Mouse (Mus musculus) kidney, adult 2 months (tissue): Measurements from ENCODE around the gene Prr19. TPM values are rescaled to one million over a fixed set of nuclear protein-coding genes. Genes with fewer than 3 reads are reported as not detected.

ENCODE experiments used
- DNase-seq: peaks from one replicate; pipeline ENCODE4 v3.0.0; 2021
- H3K27ac ChIP-seq: fragments of 200-500 bp; 2 replicates; pipeline ENCODE4 v1.5.1; 2012; ENCODE audit warnings: low read depth, low read length, control low read depth, inconsistent platforms; ENCODE audit not compliant: insufficient read depth
- H3K27me3 ChIP-seq: fragments of 200-500 bp; replicated peaks from 2 replicates; pipeline ENCODE4 v1.6.1; 2012; ENCODE audit warnings: mild to moderate bottlenecking, moderate library complexity, low read length, inconsistent platforms; ENCODE audit not compliant: control insufficient read depth, insufficient read depth
- H3K36me3 ChIP-seq: fragments of 200-500 bp; 2 replicates; pipeline ENCODE4 v1.6.1; 2012; ENCODE audit warnings: mild to moderate bottlenecking, moderate library complexity, low read length, inconsistent platforms; ENCODE audit not compliant: control insufficient read depth, insufficient read depth
- H3K4me1 ChIP-seq: fragments of 200-500 bp; 2 replicates; pipeline ENCODE4 v1.6.1; 2011; ENCODE audit warnings: low read length; ENCODE audit not compliant: control insufficient read depth, insufficient read depth
- H3K4me3 ChIP-seq: fragments of 200-500 bp; 2 replicates; pipeline ENCODE4 v1.5.1; 2011; ENCODE audit warnings: mild to moderate bottlenecking, low read depth, low read length, control low read depth; ENCODE audit not compliant: insufficient read depth
- CTCF ChIP-seq: fragments of 200-500 bp; conservative IDR thresholded peaks from 2 replicates; pipeline ENCODE4 v1.5.1; 2011; ENCODE audit warnings: low read depth, mild to moderate bottlenecking, control low read depth, low read length, moderate library complexity, mixed read lengths; ENCODE audit not compliant: insufficient read depth, insufficient read length
- POLR2A ChIP-seq: fragments of 200-500 bp; IDR thresholded peaks from one replicate; pipeline ENCODE4 v1.6.1; 2011; ENCODE audit warnings: low read depth, low read length, control low read depth
- WGBS: fragments of 180-500 bp; shearing (Covaris S2); methylation state at CpG from one replicate; pipeline ENCODE4 v1.1.7; 2018; 5-methylcytosine and 5-hydroxymethylcytosine counted together
- polyA plus RNA-seq: library from polyadenylated mRNA; depleted of rRNA; stranded (reverse); fragments of >200 nt; gene quantifications from 2 replicates; pipeline ENCODE4 v1.2.3, GENCODE M21; 2012

The Prr19 gene
- polyA plus RNA-seq, 1 experiment: 0.08 TPM

DNA sequence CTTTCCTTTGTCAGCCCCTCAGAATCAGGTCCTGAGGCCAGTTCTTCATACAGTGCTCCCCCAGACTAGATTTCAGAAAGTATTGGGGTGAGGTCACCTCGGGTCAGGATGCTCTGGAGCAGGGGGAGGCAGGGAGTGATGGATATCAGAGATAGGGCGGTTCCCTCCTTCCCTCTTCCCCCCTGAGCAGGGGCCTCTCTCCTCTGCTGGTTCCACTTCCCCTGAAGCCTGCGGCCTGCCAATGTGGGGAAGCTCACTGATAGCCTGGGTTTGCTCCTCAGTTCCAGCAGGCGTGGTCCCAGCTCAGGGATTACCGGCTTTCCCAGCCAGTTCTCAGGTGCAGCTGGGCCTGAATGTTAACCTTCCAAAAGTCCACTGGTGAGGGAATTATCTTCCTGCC, 17.6 kb upstream of the Prr19 start:
- TF ChIP-seq POLR2A (no peak), CTCF (no peak)
- H3K4me3 ChIP-seq: no peak overlapping the region
- WGBS: 53% methylated on average over 5 of the region's 5 CpGs
- no peak overlapping the region for H3K27ac ChIP-seq
- H3K4me1 ChIP-seq: peaks cover 20% of the 10 kb centered on the region
- no peaks in the 10 kb centered on the region for H3K27me3 ChIP-seq
- H3K36me3 ChIP-seq: no peaks in the 10 kb centered on the region; the same call in 1 of the 2 replicates
- DNase-seq: no peak

DNA sequence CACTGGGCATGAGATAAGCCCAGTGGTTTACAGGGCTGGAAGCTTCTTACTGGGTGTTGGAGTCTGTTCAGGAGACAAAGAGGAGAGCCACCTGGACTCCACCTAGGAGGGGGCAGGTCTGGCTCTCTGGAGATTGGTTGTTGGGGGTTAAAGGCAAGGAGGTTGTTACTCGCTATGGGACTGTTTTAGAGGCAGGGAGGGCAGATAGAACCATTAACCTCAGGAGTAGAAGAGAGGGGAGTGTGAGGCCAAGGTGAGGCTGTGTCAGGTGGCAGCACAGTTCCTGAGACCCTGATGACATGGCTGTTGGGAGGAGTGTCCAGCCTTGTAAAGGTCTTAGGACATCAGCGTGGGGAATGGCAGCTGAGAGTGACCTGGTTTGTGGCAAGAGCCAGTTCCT, 17.0 kb upstream of the Prr19 start:
- no peak overlapping the region for H3K27ac ChIP-seq
- H3K27me3 ChIP-seq: no peaks in the 10 kb centered on the region
- TF ChIP-seq POLR2A: no peak
- no peak for TF ChIP-seq CTCF
- H3K4me3 ChIP-seq: no peak overlapping the region
- peaks cover 20% of the 10 kb centered on the region for H3K4me1 ChIP-seq
- no peak for DNase-seq
- 63% methylated on average over 2 of the region's 2 CpGs for WGBS
- no peaks in the 10 kb centered on the region; the same call in 1 of the 2 replicates for H3K36me3 ChIP-seq

DNA sequence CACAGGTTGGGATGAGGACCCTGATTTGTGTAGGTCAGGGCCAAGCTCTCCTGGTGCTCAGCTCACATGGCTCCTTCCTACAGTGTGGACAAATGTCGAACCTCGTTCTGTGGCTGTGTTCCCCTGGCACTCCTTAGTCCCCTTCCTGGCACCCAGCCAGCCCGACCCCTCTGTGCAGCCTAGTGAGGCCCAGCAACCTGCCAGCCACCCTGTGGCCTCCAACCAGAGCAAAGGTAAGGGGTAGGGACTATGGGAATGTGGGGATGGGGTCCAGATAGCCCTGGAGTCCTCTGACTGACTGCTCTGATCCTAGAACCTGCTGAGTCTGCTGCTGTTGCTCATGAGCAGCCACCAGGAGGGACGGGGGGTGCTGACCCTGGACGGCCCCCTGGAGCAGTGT, 16.4 kb upstream of the Prr19 start:
- Histone ChIP-seq H3K27ac (no peak overlapping the region), H3K4me3 (no peak overlapping the region), H3K4me1 (peaks cover 20% of the 10 kb centered on the region), H3K36me3 (no peaks in the 10 kb centered on the region; the same call in 1 of the 2 replicates), H3K27me3 (no peaks in the 10 kb centered on the region)
- WGBS: 53% methylated on average over 5 of the region's 5 CpGs
- DNase-seq: no peak
- TF ChIP-seq CTCF: no peak
- TF ChIP-seq POLR2A: no peak

DNA sequence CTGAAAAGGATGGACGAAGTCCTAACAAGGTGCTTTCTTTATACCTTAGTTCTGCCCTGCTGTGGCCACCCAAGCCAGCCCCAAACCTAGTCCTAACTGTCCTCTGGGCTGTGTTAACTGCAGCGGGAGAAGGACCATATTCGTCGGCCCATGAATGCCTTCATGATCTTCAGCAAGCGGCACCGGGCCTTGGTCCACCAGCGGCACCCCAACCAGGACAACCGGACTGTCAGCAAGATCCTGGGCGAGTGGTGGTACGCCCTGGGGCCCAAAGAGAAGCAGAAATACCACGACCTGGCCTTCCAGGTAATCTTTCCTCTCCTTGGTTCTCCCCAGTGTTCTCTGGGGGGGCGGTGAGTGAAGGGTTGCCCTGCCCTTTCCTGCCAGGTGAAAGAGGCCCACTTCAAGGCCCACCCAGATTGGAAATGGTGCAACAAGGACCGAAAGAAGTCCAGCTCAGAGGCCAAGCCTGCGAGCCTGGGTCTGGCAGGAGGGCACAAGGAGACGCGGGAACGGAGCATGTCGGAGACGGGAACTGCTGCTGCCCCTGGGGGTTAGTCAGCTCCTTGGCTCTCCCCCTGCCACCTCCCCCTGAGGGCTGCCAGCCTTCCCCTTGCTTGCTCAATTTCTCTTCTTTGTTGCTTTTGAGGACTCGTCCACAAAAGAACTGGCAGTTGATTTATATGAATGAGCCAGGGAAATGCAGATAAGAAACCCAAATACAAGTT, 15.5 kb upstream of the Prr19 start:
- Histone ChIP-seq H3K27ac (no peak overlapping the region), H3K27me3 (no peaks in the 10 kb centered on the region), H3K4me3 (no peak overlapping the region), H3K36me3 (no peaks in the 10 kb centered on the region; the same call in 1 of the 2 replicates), H3K4me1 (peaks cover 15% of the 10 kb centered on the region)
- TF ChIP-seq POLR2A (no peak), CTCF (no peak)
- DNase-seq: no peak
- WGBS: 92% methylated on average over 20 of the region's 20 CpGs

DNA sequence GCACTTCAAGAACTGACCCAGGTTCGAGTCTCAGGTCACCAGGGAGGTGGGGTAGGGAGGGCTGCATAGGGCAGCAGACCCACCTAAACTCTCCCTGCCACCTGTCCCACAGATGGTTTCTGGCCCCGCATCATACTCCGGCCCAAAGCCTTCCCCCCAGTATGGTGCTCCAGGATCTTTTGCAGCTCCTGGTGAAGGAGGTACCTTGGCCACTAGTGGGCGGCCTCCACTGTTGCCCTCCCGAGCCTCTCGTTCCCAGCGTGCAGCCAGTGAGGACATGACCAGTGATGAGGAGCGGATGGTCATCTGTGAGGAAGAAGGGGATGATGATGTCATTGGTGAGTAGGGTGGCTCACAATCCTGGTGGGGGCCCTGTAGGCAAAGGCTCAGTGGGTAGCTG, 14.2 kb upstream of the Prr19 start:
- no peaks in the 10 kb centered on the region; the same call in 1 of the 2 replicates for H3K36me3 ChIP-seq

DNA sequence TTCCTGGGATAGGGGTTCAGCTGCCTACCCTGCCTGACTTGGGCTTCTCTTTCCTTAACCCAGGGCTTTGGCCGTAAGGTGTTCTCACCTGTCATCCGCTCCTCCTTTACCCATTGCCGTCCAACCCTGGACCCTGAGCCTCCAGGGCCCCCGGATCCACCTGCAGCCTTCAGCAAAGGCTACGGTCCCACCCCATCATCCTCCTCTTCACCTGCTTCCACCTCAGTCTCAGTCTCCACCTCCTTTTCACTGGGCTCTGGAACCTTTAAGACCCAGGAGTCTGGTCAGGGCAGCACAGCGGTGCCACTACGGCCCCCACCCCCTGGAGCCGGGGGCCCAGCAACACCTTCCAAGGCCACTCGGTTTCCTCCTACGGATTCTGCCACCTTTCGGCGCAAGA, 13.2 kb upstream of the Prr19 start:
- Histone ChIP-seq H3K4me1 (0 out of 2 replicates have a peak, but pooled peaks cover 4% of the 10 kb centered on the region), H3K4me3 (no peak overlapping the region), H3K27me3 (no peaks in the 10 kb centered on the region), H3K27ac (no peak overlapping the region), H3K36me3 (no peaks in the 10 kb centered on the region; the same call in 1 of the 2 replicates)
- DNase-seq: no peak
- no peak for TF ChIP-seq CTCF
- no peak for TF ChIP-seq POLR2A
- WGBS: 87% methylated on average over 12 of the region's 12 CpGs

More for the DNA sequence above, 14.2 kb upstream of the Prr19 start:
- Histone ChIP-seq H3K27ac (no peak overlapping the region), H3K4me3 (no peak overlapping the region), H3K27me3 (no peaks in the 10 kb centered on the region), H3K4me1 (0 out of 2 replicates have a peak, but pooled peaks cover 6% of the 10 kb centered on the region)
- no peak for DNase-seq
- no peak for TF ChIP-seq POLR2A
- TF ChIP-seq CTCF: no peak; the same call in 1 of the 2 replicates
- 79% methylated on average over 8 of the region's 8 CpGs for WGBS

DNA sequence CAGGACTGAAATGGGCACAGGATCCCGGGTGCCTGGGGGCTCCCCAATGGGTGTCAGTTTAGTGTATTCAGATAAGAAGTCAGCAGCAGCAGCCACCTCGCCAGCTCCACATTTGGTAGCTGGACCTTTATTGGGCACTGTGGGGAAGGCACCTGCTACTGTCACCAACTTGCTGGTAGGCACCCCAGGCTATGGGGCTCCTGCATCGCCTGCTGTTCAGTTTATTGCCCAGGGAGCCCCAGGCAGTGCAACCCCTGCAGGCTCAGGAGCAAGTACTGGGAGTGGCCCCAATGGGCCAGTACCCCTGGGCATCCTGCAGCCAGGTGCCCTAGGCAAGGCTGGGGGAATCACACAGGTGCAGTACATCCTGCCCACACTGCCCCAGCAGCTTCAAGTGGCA, 12.5 kb upstream of the Prr19 start:
- DNase-seq: no peak
- no peaks in the 10 kb centered on the region for H3K27me3 ChIP-seq
- no peaks in the 10 kb centered on the region; the same call in 1 of the 2 replicates for H3K36me3 ChIP-seq
- no peak overlapping the region for H3K27ac ChIP-seq
- no peak overlapping the region for H3K4me3 ChIP-seq
- no peaks in the 10 kb centered on the region for H3K4me1 ChIP-seq
- TF ChIP-seq POLR2A: no peak
- TF ChIP-seq CTCF: no peak
- 96% methylated on average over 3 of the region's 3 CpGs for WGBS
